Mouse (Mus musculus) heart, postnatal 0 days (tissue): ENCODE data around the gene Dlg2.

Source experiments
- CTCF ChIP-seq: IDR thresholded peaks from 2 replicates; pipeline ENCODE4 v1.5.1; 2016; ENCODE audit warnings: antibody characterized with exemption, control low read depth, low read depth
- EP300 ChIP-seq: IDR thresholded peaks from 2 replicates; pipeline ENCODE4 v1.6.1; 2016; ENCODE audit warnings: antibody characterized with exemption, low read depth

DNA sequence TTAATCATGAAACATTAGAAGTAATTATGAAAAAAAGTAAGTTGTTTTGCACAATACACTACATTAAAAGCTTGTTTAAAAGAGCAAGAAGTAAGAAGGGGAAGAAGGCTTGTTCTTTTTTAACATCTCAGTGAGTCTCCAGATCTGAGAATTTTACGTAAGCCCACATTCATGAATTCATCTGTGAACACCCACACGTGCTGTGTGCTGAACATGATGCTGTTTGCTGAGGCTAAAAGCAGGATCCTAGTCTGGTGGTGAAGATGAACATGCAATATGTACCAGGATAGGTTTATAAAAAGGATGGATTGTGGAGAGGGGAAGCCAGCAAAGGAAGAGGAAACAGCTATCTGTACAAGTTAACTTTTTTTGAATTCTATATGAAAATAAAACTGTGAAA, 819.7 kb downstream of the Dlg2 start:
- no peak for TF ChIP-seq CTCF
- no peak for TF ChIP-seq EP300
